Mouse (Mus musculus) urinary bladder, postnatal 25 days (tissue): ENCODE measurements at regions not wholly inside any gene's neighbourhood (a gene's known extent, or its start where the extent isn't known, plus 50 kb on each side); places are given as distances from the start of the nearest gene placed in this dataset.

Source experiments
- DNase-seq: peaks from one replicate; pipeline ENCODE4 v3.0.0; 2022; ENCODE audit warnings: low spot score

DNA sequence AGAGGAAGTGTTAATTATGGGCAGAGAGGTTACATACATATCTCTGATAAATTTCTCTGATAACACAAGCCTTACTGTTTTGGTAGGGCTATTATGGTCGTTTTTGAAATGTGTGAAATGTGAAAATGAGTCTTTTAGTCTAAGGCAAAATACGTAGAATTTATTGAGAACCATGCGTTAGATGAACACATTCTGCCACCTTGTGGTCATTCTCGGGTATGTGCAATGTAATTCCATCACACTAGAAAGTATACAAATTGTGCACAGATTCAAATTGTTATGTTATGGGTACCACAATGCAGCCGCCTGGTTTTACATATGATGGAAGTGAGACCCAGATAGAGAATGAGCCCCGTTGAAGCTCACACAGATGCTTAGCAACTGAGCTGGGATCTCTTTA is 138.7 kb downstream of the Cdr1 start:
- peak; percentile 3 for DNase-seq

DNA sequence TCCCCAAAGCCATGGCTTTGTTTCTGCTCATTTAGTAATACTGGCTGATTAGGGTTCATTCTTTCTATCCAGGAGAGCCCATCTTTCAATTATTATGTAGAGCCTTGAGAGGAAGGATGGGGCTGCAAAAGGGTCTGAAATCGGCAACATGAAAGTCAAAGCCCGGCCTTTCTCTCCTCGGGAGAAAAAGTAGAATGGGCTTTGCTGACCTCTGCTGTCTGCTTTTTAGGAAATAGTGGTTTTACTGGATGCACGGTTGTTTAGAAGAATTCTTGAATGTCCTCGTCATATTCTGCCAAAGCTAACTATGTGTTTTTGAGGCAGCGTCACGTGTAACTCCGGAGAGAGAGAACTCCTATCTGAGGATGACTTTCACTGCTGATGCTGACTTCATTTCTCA is 142.2 kb downstream of the Cdr1 start:
- no peak for DNase-seq
